Mouse (Mus musculus) erythroblast, embryonic 14.5 days (primary cell): ENCODE results near the gene Rock2.

Experiments used
- GATA1 ChIP-seq: IDR thresholded peaks from 2 replicates; pipeline ENCODE4 v1.6.1; 2012; ENCODE audit warnings: low read length, inconsistent platforms, mixed read lengths
- TAL1 ChIP-seq: IDR thresholded peaks from 3 replicates; pipeline ENCODE4 v1.6.1; 2012; ENCODE audit warnings: low read length, inconsistent platforms, mixed read lengths

DNA sequence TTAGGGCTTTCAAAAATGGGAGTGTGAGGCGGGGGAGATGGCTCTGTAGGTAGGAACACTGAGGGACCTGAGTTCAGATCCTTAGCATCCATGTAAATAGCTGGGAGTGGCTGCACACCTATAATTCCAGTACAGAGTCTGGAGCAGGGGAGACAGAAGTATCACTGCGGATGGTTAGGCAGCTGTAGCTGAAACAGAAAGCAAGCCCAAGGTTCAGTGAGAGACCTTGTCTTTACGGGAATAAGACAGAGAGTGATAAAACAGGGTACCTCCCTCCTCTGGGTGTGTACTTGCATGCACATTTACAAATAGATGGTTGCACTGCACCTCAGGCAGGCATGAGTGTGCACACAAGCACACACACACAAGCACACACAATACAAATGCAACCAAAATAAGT is 12.3 kb upstream of the Rock2 start:
- TF ChIP-seq TAL1, result no peak
- no peak for TF ChIP-seq GATA1
